Mouse (Mus musculus) midbrain, postnatal 0 days (tissue): ENCODE data around the gene St3gal2. TPM values are rescaled to one million over a fixed set of nuclear protein-coding genes. Genes with fewer than 3 reads are reported as not detected.
A peak's percentile ranks its signal among the peaks of the same experiment; 100 is the strongest.
"Not testable (repeated sequence)": the region's sequence is repeated elsewhere in the genome, so short reads cannot be mapped to it uniquely, and the experiment has no call there.

Experiments used
- ATAC-seq: fragments of 200-750 bp; cut with Nextera tagmentation; 2 replicates; pipeline ENCODE4 v1.8.0; 2017; ENCODE audit warnings: moderate number of reproducible peaks, mild to moderate bottlenecking, moderate TSS enrichment, moderate library complexity; ENCODE audit not compliant: low FRiP score
- DNase-seq: peaks from one replicate; pipeline ENCODE4 v3.0.0-alpha.2; 2015; ENCODE audit warnings: low spot score
- H3K27ac ChIP-seq: fragments of 300-500 bp; sonication (generic); 2 replicates; pipeline ENCODE4 v1.5.1; 2014; ENCODE audit warnings: low read depth, mild to moderate bottlenecking, low read length, mixed read lengths
- H3K27me3 ChIP-seq: fragments of 300-500 bp; sonication (generic); 2 replicates; pipeline ENCODE4 v1.6.1; 2014; ENCODE audit warnings: low read length, control low read depth, mixed read lengths; ENCODE audit not compliant: insufficient read depth
- H3K36me3 ChIP-seq: fragments of 300-500 bp; sonication (generic); 2 replicates; pipeline ENCODE4 v1.6.1; 2014; ENCODE audit warnings: low read length, control low read depth, mixed read lengths; ENCODE audit not compliant: insufficient read depth
- H3K4me1 ChIP-seq: fragments of 300-500 bp; sonication (generic); 2 replicates; pipeline ENCODE4 v1.6.1; 2014; ENCODE audit warnings: mild to moderate bottlenecking, control low read depth, antibody characterized with exemption, low read length, mixed read lengths; ENCODE audit not compliant: insufficient read depth
- H3K4me2 ChIP-seq: fragments of 300-500 bp; sonication (generic); 2 replicates; pipeline ENCODE4 v1.6.1; 2014; ENCODE audit warnings: low read depth, mild to moderate bottlenecking, low read length, mixed read lengths; ENCODE audit not compliant: poor library complexity, severe bottlenecking
- H3K4me3 ChIP-seq: fragments of 300-500 bp; sonication (generic); 2 replicates; pipeline ENCODE4 v1.5.1; 2014; ENCODE audit warnings: low read depth, mild to moderate bottlenecking, low read length, moderate library complexity
- H3K9ac ChIP-seq: fragments of 300-500 bp; sonication (generic); replicated peaks from 2 replicates; pipeline ENCODE4 v1.6.1; 2014; ENCODE audit warnings: mild to moderate bottlenecking, low read length, moderate library complexity, mixed read lengths; ENCODE audit not compliant: poor library complexity, severe bottlenecking
- H3K9me3 ChIP-seq: fragments of 300-500 bp; sonication (generic); 2 replicates; pipeline ENCODE4 v1.6.1; 2016; ENCODE audit warnings: low read length, control low read depth
- CTCF ChIP-seq: IDR thresholded peaks from 2 replicates; pipeline ENCODE4 v1.5.1; 2016; ENCODE audit warnings: antibody characterized with exemption, mild to moderate bottlenecking
- WGBS: fragments of 180-500 bp; shearing (Covaris S2); extraction: QIAGEN DNeasy Blood & Tissue Kit; methylation state at CpG from one replicate; pipeline ENCODE4 v1.1.7; 2014; 5-methylcytosine and 5-hydroxymethylcytosine counted together
- polyA plus RNA-seq: library from polyadenylated mRNA; unstranded; fragments of >200 nt; fragmentation: Nextera tagmentation; extraction: Ambion mirVana; gene quantifications from 2 replicates; pipeline ENCODE4 v1.2.1, GENCODE M21; 2015
- total RNA-seq: library from RNA; depleted of rRNA; stranded (reverse); fragments of >200 nt; gene quantifications from 2 replicates; pipeline ENCODE4 v1.2.3, GENCODE M21; 2014

Gene St3gal2
- total and polyA plus RNA-seq, 2 experiments from 2014 or later = 21.3 to 45.7 TPM

DNA sequence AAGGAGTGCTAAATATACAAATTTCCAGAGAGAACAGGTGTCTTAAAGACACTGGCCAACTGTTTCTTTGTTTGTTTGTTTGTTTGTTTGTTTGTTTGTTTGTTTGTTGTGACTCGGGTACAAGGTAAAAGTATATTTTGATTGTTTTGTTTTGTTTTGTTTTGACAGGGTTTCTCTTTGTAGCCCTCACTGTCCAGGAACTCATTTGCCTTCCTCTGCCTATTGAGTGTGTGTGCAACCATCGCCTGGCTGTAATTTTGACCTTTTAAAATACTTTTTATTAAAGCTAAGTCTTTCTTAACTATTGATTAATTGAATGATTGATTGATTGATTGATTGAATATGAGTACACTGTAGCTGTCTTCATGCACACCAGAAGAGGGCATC, 17.1 kb upstream of the St3gal2 start:
- Histone ChIP-seq H3K27ac (no peak overlapping the region), H3K36me3 (peaks cover 7% of the 10 kb centered on the region; the same call in 1 of the 2 replicates), H3K27me3 (no peaks in the 10 kb centered on the region), H3K4me1 (no peaks in the 10 kb centered on the region), H3K9me3 (no peaks in the 10 kb centered on the region), H3K9ac (no peak overlapping the region), H3K4me2 (peak overlapping the region; percentile 65), H3K4me3 (peak overlapping the region; percentile 65; the same call in 1 of the 2 replicates)
- DNase-seq = no peak
- WGBS = 66% methylated on average over 2 of the region's 2 CpGs
- no peak for ATAC-seq
- no peak for TF ChIP-seq CTCF

DNA sequence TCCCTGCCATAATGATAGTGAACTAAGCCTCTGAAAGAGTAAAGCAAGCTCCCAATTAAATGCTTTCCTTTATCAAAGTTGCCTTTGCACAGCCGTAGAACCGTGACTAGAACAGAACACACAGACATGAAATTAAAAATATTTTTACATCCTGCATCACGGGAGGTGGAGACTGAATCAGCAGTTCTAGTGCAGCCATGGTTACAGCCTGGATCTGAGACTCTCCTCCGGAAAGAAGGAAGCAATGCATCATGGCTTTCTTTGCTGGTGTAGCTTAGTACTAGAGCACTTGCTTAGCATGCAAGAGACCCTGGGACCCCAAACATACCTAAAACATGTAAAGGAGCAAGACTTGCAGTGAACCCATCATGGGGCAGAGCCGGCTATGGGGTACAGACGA, 14.3 kb upstream of the St3gal2 start:
- H3K4me3 ChIP-seq = no peak overlapping the region
- no peak overlapping the region for H3K4me2 ChIP-seq
- ATAC-seq (no peak), DNase-seq (no peak)
- no peak for TF ChIP-seq CTCF
- no peak overlapping the region for H3K9ac ChIP-seq
- H3K27ac ChIP-seq = no peak overlapping the region
- no peaks in the 10 kb centered on the region for H3K27me3 ChIP-seq
- H3K4me1 ChIP-seq = no peaks in the 10 kb centered on the region
- H3K36me3 ChIP-seq = no peaks in the 10 kb centered on the region
- 85% methylated on average over 6 of the region's 6 CpGs for WGBS
- H3K9me3 ChIP-seq = no peaks in the 10 kb centered on the region

DNA sequence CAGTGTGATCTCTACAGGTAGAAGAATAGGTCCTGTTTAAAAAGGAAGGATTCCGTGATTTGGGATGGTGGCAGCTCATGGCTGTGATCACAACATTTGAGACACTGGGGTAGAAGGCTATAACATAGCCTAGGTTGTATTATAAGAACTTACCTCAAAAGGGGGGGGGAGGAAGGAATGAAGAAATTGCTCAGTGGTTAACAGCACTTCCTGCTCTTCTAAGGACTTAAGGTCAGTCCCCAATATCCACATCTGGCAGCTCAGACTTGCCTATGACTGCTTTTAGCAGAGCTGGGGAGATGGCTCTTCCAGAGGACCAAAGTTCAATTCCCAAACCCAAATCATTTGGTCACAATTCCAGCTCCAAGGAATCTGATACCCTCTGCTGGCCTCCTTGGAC, 13.0 kb upstream of the St3gal2 start:
- DNase-seq = no peak
- H3K27ac ChIP-seq = no peak overlapping the region
- no peaks in the 10 kb centered on the region for H3K36me3 ChIP-seq
- no peaks in the 10 kb centered on the region for H3K9me3 ChIP-seq
- TF ChIP-seq CTCF = no peak
- H3K9ac ChIP-seq = no peak overlapping the region
- ATAC-seq = no peak
- H3K4me2 ChIP-seq = no peak overlapping the region
- WGBS = 97% methylated on average over 1 of the region's 1 CpGs
- no peak overlapping the region for H3K4me3 ChIP-seq
- no peaks in the 10 kb centered on the region for H3K4me1 ChIP-seq
- no peaks in the 10 kb centered on the region for H3K27me3 ChIP-seq

DNA sequence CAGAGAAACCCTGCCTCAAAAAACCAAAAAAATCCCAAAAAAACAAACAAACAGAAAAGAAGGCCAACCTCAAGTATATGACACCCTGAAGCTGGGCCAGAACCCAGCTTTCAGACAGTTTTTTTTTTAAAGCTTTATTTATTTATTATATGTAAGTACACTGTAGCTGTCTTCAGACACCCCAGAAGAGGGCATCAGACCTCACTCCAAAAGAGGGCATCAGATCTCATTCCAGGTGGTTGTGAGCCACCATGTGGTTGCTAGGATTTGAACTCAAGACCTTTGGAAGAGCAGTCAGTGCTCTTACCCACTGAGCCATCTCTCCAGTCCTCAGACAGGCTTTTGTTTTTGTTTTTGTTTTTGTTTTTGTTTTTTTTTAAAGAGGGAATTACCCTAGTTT, 9.9 kb upstream of the St3gal2 start:
- not testable (repeated sequence) for H3K9me3 ChIP-seq, H3K27me3 ChIP-seq, ATAC-seq, H3K27ac ChIP-seq, H3K4me3 ChIP-seq, H3K4me2 ChIP-seq, DNase-seq, H3K4me1 ChIP-seq, H3K9ac ChIP-seq, H3K36me3 ChIP-seq

DNA sequence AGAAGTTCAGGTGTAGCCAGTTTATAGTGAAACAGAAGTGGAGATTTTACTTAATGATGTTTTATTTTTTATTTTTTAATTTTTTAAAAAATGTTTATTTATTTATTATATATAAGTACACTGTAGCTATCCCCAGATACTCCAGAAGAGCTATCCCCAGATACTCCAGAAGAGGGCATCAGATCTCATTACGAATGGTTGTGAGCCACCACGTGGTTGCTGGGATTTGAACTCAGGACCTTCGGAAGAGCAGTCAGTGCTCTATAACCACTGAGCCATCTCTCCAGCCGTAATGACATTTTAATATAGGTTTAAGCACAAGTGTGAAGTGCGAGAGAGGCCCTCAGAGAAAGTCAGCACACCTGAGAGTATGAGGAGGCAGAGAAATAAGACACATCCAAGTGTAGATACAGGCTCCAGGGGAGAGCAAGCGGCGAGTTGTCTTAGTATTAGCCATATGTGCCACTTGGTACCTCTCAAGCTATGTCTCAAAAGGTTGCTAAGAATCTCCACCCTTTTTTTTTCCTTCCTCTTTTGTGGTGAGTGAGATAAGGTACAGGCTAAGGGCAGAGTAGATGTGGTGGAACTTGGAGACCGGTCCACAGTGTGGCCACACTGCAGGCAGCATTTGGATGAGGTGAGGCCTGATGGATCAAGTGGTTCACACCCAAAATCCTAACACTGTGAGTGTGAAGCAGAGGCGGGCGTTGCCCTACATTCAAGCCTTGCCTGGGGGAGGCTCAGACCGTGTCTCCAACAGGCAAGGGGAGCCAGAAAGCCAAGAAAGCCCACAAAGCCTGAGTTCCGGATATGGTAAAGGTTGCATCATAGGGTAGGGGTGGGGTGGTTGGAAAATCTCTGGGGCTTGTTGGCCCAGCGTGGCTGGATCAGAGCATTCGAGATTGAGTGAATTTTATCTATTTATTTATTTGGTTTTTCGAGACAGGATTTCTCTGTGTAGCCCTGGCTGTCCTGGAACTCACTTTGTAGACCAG, 7.8 kb upstream of the St3gal2 start:
- ATAC-seq = no peak
- Histone ChIP-seq H3K9me3 (no peaks in the 10 kb centered on the region), H3K4me3 (no peak overlapping the region), H3K4me1 (no peaks in the 10 kb centered on the region), H3K4me2 (no peak overlapping the region), H3K27me3 (no peaks in the 10 kb centered on the region), H3K36me3 (no peaks in the 10 kb centered on the region), H3K9ac (no peak overlapping the region), H3K27ac (no peak overlapping the region)
- TF ChIP-seq CTCF = no peak
- no peak for DNase-seq
- WGBS = 86% methylated on average over 15 of the region's 15 CpGs

DNA sequence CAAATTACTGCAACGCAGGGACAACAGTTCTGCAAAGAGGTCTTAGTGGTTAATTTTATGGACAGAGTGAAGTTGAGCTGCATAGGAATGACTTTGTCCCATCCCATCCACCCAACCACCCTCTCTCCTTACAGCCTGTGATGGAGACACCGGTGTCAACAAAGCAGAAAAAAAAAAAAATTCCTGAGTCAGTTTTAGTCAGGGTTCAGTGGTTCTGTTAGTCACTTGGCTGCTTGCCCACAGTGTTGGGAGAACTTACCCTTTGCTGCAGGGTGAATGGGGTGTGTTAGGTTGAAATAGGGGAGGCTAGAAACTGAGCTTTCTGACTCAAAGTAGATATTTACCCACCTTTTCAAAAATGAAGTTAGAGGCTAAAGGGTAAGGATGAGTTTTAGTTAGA, 2.3 kb upstream of the St3gal2 start:
- peak; percentile 52 for DNase-seq
- Histone ChIP-seq H3K4me1 (peaks cover 13% of the 10 kb centered on the region), H3K9ac (no peak overlapping the region), H3K4me3 (no peak overlapping the region), H3K27me3 (no peaks in the 10 kb centered on the region), H3K36me3 (no peaks in the 10 kb centered on the region), H3K27ac (no peak overlapping the region), H3K9me3 (no peaks in the 10 kb centered on the region), H3K4me2 (no peak overlapping the region)
- WGBS = 53% methylated on average over 2 of the region's 2 CpGs
- TF ChIP-seq CTCF = no peak
- no peak for ATAC-seq
